Mouse (Mus musculus) heart, postnatal 10 days (tissue): Measurements from ENCODE around the gene Pgls. TPM values are rescaled to one million over a fixed set of nuclear protein-coding genes. Genes with fewer than 3 reads are reported as not detected.

Source experiments
- DNase-seq, 2 experiments: peaks; one replicate each; pipeline ENCODE4 v3.0.0; 2021
- intact Hi-C: fragments of 180-260 bp; cut with DNase I; formaldehyde crosslinking; loops from one replicate; pipeline ENCODE4 v1.15.1; 2025
- total RNA-seq, 2 experiments: library from RNA; stranded (reverse); gene quantifications; 2 replicates each; pipeline ENCODE4 v1.2.3; 2021

Pgls gene
- total RNA-seq: 10 to 100 TPM; 78.8 to 87.3 TPM

- peak; percentile 96 to 97 for DNase-seq
- intact Hi-C loops: no loop called here
These were observed at the start of gene Pgls for GRCm38 (mm10) chr8:71591471-71592373. Gene Pgls (plus strand): TSS chr8:71592176.

- DNase-seq: peak; percentile 97 to 98
- intact Hi-C loops: no loop called here
These were observed 49.2 kb upstream of the Pgls start, which contains the start of gene Mvb12a for GRCm38 (mm10) chr8:71542632-71543343. Gene Mvb12a (plus strand): TSS chr8:71542922.

- DNase-seq: no peak
- intact Hi-C loops: no loop called here
These were observed 48.2 kb upstream of the Pgls start for GRCm38 (mm10) chr8:71543755-71544154.

GRCm38 (mm10) chr8:71545053-71545452 is 46.9 kb upstream of the Pgls start:
- DNase-seq: no peak
- intact Hi-C loops: no loop called here

GRCm38 (mm10) chr8:71547590-71547989 is 44.4 kb upstream of the Pgls start:
- intact Hi-C loops: no loop called here
- DNase-seq: no peak

GRCm38 (mm10) chr8:71550754-71551153 is 41.2 kb upstream of the Pgls start:
- intact Hi-C loops: no loop called here

GRCm38 (mm10) chr8:71552770-71553169 is 39.2 kb upstream of the Pgls start:
- no peak for DNase-seq
- intact Hi-C loops: no loop called here

More at GRCm38 (mm10) chr8:71550754-71551153, 41.2 kb upstream of the Pgls start:
- DNase-seq: no peak

- DNase-seq: no peak
- intact Hi-C loops: no loop called here
These were observed 38.0 kb upstream of the Pgls start for GRCm38 (mm10) chr8:71554001-71554400.

GRCm38 (mm10) chr8:71554644-71555043 is 37.3 kb upstream of the Pgls start:
- intact Hi-C loops: no loop called here
- DNase-seq: no peak

- intact Hi-C loops: no loop called here
- DNase-seq: no peak
These were observed 33.7 kb upstream of the Pgls start, which contains the start of gene Tmem221 for GRCm38 (mm10) chr8:71558071-71558957. Gene Tmem221 (minus strand): TSS chr8:71558871.

- intact Hi-C loops: no loop called here
- DNase-seq: peak; percentile 60 to 62
These were observed 32.9 kb upstream of the Pgls start for GRCm38 (mm10) chr8:71558958-71559690.

- intact Hi-C loops: loop anchor here (2.0 to 5.0 kb wide), 2 partner anchors 73 to 172 kb away; no protein-coding TSS in a partner anchor
- no peak for DNase-seq
These were observed 31.9 kb upstream of the Pgls start for GRCm38 (mm10) chr8:71560071-71560470.

GRCm38 (mm10) chr8:71560765-71561164 is 31.2 kb upstream of the Pgls start:
- DNase-seq: no peak
- intact Hi-C loops: loop anchor here (1.0 to 5.0 kb wide), 4 partner anchors 36 to 172 kb away; no protein-coding TSS in a partner anchor

GRCm38 (mm10) chr8:71561401-71561800 is 30.6 kb upstream of the Pgls start:
- intact Hi-C loops: loop anchor here (1.0 to 5.0 kb wide), 4 partner anchors 35 to 171 kb away; no protein-coding TSS in a partner anchor
- DNase-seq: peak; percentile 61 to 79

- peak; percentile 90 to 92 for DNase-seq
- intact Hi-C loops: loop anchor here (5.0 kb wide), 1 partner anchor 170 kb away; no protein-coding TSS in a partner anchor
These were observed 29.2 kb upstream of the Pgls start for GRCm38 (mm10) chr8:71562751-71563150.

- DNase-seq: no peak
- intact Hi-C loops: loop anchor here (5.0 kb wide), 1 partner anchor 168 kb away; no protein-coding TSS in a partner anchor
These were observed 28.0 kb upstream of the Pgls start for GRCm38 (mm10) chr8:71563992-71564391.

GRCm38 (mm10) chr8:71566501-71566900 is 25.5 kb upstream of the Pgls start, which contains the start of gene Nxnl1:
Gene Nxnl1 (minus strand): TSS chr8:71566601.
- intact Hi-C loops: no loop called here
- DNase-seq: no peak

- peak in 1 of 2 experiments; percentile 25 for DNase-seq
- intact Hi-C loops: no loop called here
These were observed 24.4 kb upstream of the Pgls start for GRCm38 (mm10) chr8:71567587-71567986.

- DNase-seq: peak; percentile 93
- intact Hi-C loops: no loop called here
These were observed 23.5 kb upstream of the Pgls start, which contains the start of gene Slc27a1 for GRCm38 (mm10) chr8:71568387-71568937. Gene Slc27a1 (plus strand): TSS chr8:71568882.
